Mouse (Mus musculus) neural tube, embryonic 11.5 days (tissue): Measurements from ENCODE around the gene S100a14. TPM values are rescaled to one million over a fixed set of nuclear protein-coding genes. Genes with fewer than 3 reads are reported as not detected.
A peak's percentile ranks its signal among the peaks of the same experiment; 100 is the strongest.

ENCODE experiments used
- ATAC-seq: fragments of 200-750 bp; cut with Nextera tagmentation; 2 replicates; pipeline ENCODE4 v1.8.0; 2017; ENCODE audit warnings: moderate number of reproducible peaks, mild to moderate bottlenecking, moderate TSS enrichment, moderate library complexity; ENCODE audit not compliant: insufficient read depth, low FRiP score, low TSS enrichment
- DNase-seq: peaks from one replicate; pipeline ENCODE4 v3.0.0-alpha.2; 2015; ENCODE audit warnings: low spot score
- H3K27ac ChIP-seq: fragments of 300-500 bp; sonication (generic); 2 replicates; pipeline ENCODE4 v1.5.1; 2014; ENCODE audit warnings: low read depth, mild to moderate bottlenecking, low read length
- H3K27me3 ChIP-seq: fragments of 300-500 bp; sonication (generic); 2 replicates; pipeline ENCODE4 v1.6.1; 2014; ENCODE audit warnings: mild to moderate bottlenecking, low read length, mixed read lengths; ENCODE audit not compliant: control insufficient read depth, insufficient read depth
- H3K36me3 ChIP-seq: fragments of 300-500 bp; sonication (generic); 2 replicates; pipeline ENCODE4 v1.6.1; 2014; ENCODE audit warnings: mild to moderate bottlenecking, low read length, moderate library complexity, mixed read lengths; ENCODE audit not compliant: control insufficient read depth, insufficient read depth
- H3K4me1 ChIP-seq: fragments of 300-500 bp; sonication (generic); 2 replicates; pipeline ENCODE4 v1.6.1; 2014; ENCODE audit warnings: low read length, mixed read lengths; ENCODE audit not compliant: control insufficient read depth, insufficient read depth
- H3K4me2 ChIP-seq: fragments of 300-500 bp; sonication (generic); 2 replicates; pipeline ENCODE4 v1.6.1; 2014; ENCODE audit warnings: low read depth, mild to moderate bottlenecking, moderate library complexity
- H3K4me3 ChIP-seq: fragments of 300-500 bp; sonication (generic); 2 replicates; pipeline ENCODE4 v1.5.1; 2014; ENCODE audit warnings: low read depth, low read length
- H3K9ac ChIP-seq: fragments of 300-500 bp; sonication (generic); 2 replicates; pipeline ENCODE4 v1.6.1; 2014; ENCODE audit warnings: mild to moderate bottlenecking, low read length
- H3K9me3 ChIP-seq: fragments of 300-500 bp; sonication (generic); 2 replicates; pipeline ENCODE4 v1.6.1; 2016; ENCODE audit warnings: low read length; ENCODE audit not compliant: control insufficient read depth
- WGBS: fragments of 180-500 bp; shearing (Covaris S2); extraction: QIAGEN DNeasy Blood & Tissue Kit; methylation state at CpG from one replicate; pipeline ENCODE4 v1.1.7; 2014; 5-methylcytosine and 5-hydroxymethylcytosine counted together
- polyA plus RNA-seq: library from polyadenylated mRNA; unstranded; fragments of >200 nt; fragmentation: Nextera tagmentation; extraction: Ambion mirVana; gene quantifications from 2 replicates; pipeline ENCODE4 v1.2.1, GENCODE M21; 2014

S100a14 gene
- polyA plus RNA-seq, 1 experiment from 2014 or later, result not detected

DNA sequence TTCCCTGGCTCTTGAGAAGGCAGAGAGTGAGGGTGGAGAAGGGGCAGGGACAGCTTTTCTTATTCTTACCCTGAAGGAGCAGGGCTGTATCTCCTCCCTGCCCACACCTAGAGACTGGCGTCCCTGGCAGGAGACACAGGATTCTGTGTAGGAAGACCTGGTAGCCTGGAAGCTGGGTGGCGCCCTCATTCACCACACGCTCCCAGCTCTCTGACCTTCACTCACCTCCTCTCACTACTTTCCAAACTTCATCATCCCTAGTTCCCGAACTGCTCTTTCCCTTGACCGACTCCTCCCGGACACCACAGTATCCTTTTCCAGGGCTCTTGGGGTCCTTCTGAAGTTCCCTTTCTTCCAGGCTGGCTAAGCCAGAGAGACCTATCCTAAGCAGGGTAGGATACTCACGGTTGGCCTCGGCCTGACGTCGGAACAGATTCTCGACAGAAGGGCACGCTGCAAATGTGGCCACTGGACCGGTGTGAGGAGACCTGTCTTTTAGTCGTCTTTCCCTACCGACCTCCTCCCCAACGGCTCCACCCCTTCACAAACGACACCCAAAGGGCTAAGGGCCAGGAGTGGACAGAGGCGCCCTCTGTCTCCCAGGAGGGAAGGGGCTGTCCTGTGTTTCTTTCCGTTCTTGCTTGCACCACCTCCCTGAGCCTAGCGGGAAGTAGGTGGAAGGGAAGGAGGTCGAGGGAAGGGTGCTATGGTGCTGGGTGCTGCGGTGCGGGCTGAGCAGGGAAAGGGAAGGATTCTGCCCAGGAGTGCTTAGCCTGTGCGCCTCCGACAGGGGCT, 12.7 kb upstream of the S100a14 start, which contains the start of the genes S100a1 and S100a13:
Gene S100a1 (minus strand): TSS at position 597 of the 795 bp plus-strand sequence.
Gene S100a13 (plus strand): TSS at position 640 of the 795 bp plus-strand sequence.
- 4% methylated on average over 24 of the region's 25 CpGs for WGBS
- Histone ChIP-seq H3K4me2 (peak within 1 kb of the TSS; percentile 62), H3K9ac (peak within 1 kb of the TSS; percentile 45; the same call in 1 of the 2 replicates), H3K27me3 (no peaks in the 10 kb centered on the region), H3K4me3 (peak within 1 kb of the TSS; percentile 25), H3K4me1 (peaks cover 2% of the 10 kb centered on the region; the same call in 1 of the 2 replicates), H3K36me3 (no peaks in the 10 kb centered on the region), H3K27ac (no peak within 1 kb of the TSS), H3K9me3 (no peaks in the 10 kb centered on the region)
- peak; percentile 36 for DNase-seq
- ATAC-seq, result no peak

DNA sequence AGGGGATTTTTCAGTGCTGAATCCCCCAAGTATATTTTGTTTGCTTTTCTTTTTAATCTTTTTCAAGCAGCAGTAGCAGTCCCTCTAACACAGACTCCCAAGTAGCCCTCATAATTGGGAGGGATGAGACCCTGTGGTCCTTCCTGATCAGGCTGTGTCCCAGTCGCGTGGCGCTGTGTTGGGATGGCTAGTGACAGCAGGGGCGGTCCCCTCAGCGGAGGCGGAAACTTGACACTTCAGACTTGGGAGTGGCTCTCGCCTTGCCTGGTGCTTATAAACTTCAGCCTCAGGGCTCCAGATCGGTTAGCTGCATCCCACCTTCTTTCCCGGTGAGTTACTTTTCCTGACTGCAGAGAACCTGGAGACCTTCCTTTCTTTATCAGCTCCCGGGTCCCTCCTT, 12.0 kb upstream of the S100a14 start:
- Histone ChIP-seq H3K4me3 (peak overlapping the region; percentile 25), H3K4me1 (peaks cover 2% of the 10 kb centered on the region; the same call in 1 of the 2 replicates), H3K36me3 (no peaks in the 10 kb centered on the region), H3K9ac (peak overlapping the region; percentile 45; the same call in 1 of the 2 replicates), H3K27me3 (no peaks in the 10 kb centered on the region), H3K27ac (no peak overlapping the region), H3K4me2 (peak overlapping the region; percentile 62), H3K9me3 (no peaks in the 10 kb centered on the region)
- WGBS, result 1% methylated on average over 10 of the region's 10 CpGs
- 0 out of 2 replicates have a peak, but pooled peaks have one; percentile 51 for ATAC-seq
- DNase-seq, result peak; percentile 64

DNA sequence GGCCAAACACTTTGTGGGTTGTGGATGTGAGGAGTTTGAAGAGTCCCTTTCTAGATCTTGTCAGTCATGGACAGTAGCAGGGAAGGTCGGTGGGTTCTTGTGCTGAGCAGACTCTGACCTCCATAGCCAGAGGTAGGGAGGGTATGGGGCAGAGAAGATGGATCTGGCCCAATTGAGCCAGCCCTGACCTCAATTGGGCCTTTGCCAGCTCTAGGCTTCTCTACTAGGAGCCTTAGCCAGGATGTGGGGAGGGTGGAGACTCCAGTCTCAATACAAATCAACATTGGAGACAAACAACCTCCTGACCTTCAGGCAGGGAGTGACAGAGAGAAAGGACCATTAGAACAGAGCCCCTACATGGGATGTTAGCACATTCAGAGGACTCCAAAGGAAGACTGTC, 11.4 kb upstream of the S100a14 start:
- Histone ChIP-seq H3K9ac (0 out of 2 replicates have a peak overlapping the region, but pooled peaks have one; percentile 15), H3K4me2 (peak overlapping the region; percentile 62), H3K4me3 (peak overlapping the region; percentile 25), H3K9me3 (no peaks in the 10 kb centered on the region), H3K4me1 (peaks cover 2% of the 10 kb centered on the region; the same call in 1 of the 2 replicates), H3K36me3 (no peaks in the 10 kb centered on the region), H3K27me3 (no peaks in the 10 kb centered on the region), H3K27ac (no peak overlapping the region)
- WGBS, result 47% methylated on average over 1 of the region's 1 CpGs
- no peak for ATAC-seq
- DNase-seq, result no peak

DNA sequence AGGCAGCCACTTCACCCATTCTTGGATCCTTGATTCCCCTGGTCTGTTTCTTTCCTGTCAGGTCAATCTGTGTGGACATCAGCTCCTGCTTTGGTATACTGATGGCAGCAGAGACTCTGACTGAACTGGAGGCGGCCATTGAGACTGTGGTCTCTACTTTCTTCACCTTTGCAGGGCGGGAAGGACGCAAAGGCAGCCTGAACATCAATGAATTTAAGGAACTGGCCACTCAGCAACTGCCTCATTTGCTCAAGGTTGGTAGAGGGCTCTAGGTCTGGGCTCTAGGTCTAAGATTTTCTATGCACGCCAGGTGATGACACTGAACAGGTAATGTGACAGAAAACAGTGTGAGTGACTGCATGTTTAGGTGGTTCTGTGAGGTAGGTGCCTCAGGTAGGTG, 10.9 kb upstream of the S100a14 start:
- Histone ChIP-seq H3K4me2 (no peak overlapping the region), H3K36me3 (no peaks in the 10 kb centered on the region), H3K27ac (no peak overlapping the region), H3K9me3 (no peaks in the 10 kb centered on the region), H3K4me1 (peaks cover 2% of the 10 kb centered on the region; the same call in 1 of the 2 replicates), H3K4me3 (no peak overlapping the region), H3K9ac (no peak overlapping the region), H3K27me3 (no peaks in the 10 kb centered on the region)
- 89% methylated on average over 4 of the region's 4 CpGs for WGBS
- DNase-seq, result no peak
- no peak for ATAC-seq

DNA sequence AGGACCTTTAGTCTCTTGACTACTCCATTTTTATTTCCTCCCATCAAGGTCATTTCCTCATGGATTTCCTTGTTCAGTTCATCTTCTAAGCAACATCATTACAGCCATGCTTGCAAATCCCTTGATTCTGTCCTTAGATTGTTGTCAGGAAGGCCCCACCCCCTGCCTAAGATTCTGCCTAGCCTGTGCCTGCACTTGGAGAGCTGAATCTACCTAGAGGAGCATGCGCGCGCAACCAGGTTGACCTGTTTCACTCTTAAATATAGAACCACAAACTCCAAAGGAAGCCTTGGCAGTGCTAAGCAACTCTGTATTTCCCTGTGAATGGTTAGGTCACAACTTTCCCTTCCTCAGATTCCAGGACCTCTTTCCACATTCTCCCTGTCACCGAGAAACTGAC, 8.9 kb upstream of the S100a14 start:
- H3K4me2 ChIP-seq, result no peak overlapping the region
- H3K4me1 ChIP-seq, result peaks cover 2% of the 10 kb centered on the region; the same call in 1 of the 2 replicates
- H3K9me3 ChIP-seq, result no peaks in the 10 kb centered on the region
- no peaks in the 10 kb centered on the region for H3K36me3 ChIP-seq
- no peak overlapping the region for H3K4me3 ChIP-seq
- ATAC-seq, result no peak
- DNase-seq, result no peak
- no peak overlapping the region for H3K9ac ChIP-seq
- H3K27me3 ChIP-seq, result no peaks in the 10 kb centered on the region
- WGBS, result 88% methylated on average over 4 of the region's 4 CpGs
- H3K27ac ChIP-seq, result no peak overlapping the region

- ATAC-seq (no peak), DNase-seq (no peak)
- H3K9ac ChIP-seq, result no peak overlapping the region
- H3K4me1 ChIP-seq, result no peaks in the 10 kb centered on the region
- 48% methylated on average over 4 of the region's 4 CpGs for WGBS
- H3K4me3 ChIP-seq, result no peak overlapping the region
- H3K27ac ChIP-seq, result no peak overlapping the region
- H3K36me3 ChIP-seq, result no peaks in the 10 kb centered on the region
- H3K27me3 ChIP-seq, result no peaks in the 10 kb centered on the region
- no peaks in the 10 kb centered on the region for H3K9me3 ChIP-seq
- no peak overlapping the region for H3K4me2 ChIP-seq
These were observed 1.2 kb upstream of the S100a14 start for GRCm38 (mm10) chr3:90525421-90525820.

DNA sequence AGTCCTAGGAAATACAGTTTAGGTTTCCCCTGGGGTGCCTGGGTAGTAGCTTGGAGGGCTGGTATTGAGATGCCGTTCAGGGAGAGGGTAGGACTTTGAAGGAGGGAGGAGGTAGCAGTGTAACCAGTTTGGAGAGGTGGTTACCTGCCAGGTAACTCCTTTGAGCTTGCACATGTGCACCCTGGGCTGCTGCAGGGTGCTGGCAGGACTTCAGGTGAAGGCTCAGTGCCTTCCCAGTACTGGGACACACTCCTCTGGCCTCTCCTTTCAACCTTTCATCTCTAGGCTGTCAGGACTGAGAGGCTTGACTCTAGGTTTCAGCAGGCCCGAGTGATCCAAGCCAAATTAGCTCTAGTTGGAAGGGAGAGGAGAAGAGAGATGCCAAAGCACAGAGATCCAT, 580 bp upstream of the S100a14 start:
- no peaks in the 10 kb centered on the region for H3K36me3 ChIP-seq
- WGBS, result 70% methylated on average over 2 of the region's 2 CpGs

DNA sequence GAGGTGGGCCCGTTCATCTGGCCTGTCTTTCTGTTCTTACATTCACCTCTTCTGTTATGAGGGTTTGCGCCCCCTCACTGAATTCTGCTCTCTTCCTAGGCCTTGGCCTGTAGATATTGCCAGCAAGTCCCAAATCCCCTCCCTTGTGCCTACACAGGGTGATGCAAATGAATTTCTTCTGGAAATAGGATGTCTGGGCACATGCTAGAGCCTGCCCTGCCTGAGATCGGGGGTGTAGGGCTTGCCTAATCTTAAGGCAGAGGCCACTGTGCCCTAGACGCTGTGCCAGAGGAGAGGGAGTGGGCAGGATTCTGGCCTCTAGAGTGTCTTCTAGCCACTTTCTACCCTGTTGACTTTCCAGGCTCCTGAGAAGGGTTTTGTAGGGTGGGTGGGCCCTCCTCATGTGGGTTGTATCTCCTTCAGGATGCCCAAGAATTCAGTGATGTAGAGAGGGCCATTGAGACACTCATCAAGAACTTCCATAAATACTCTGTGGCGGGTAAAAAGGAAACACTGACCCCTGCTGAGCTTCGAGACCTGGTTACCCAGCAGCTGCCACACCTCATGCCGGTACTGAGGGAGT, 726 bp downstream of the S100a14 start:
- Histone ChIP-seq H3K4me2 (no peak overlapping the region), H3K36me3 (no peaks in the 10 kb centered on the region), H3K9ac (no peak overlapping the region), H3K4me1 (no peaks in the 10 kb centered on the region), H3K27me3 (no peaks in the 10 kb centered on the region), H3K27ac (no peak overlapping the region), H3K9me3 (no peaks in the 10 kb centered on the region), H3K4me3 (no peak overlapping the region)
- no peak for DNase-seq
- no peak for ATAC-seq
- 90% methylated on average over 7 of the region's 7 CpGs for WGBS

More for the DNA sequence above, 580 bp upstream of the S100a14 start:
- H3K9me3 ChIP-seq, result no peaks in the 10 kb centered on the region
- no peak overlapping the region for H3K4me3 ChIP-seq
- H3K27me3 ChIP-seq, result no peaks in the 10 kb centered on the region
- no peak overlapping the region for H3K4me2 ChIP-seq
- no peak overlapping the region for H3K9ac ChIP-seq
- no peak overlapping the region for H3K27ac ChIP-seq
- no peaks in the 10 kb centered on the region for H3K4me1 ChIP-seq
- DNase-seq, result no peak
- no peak for ATAC-seq
